Mouse (Mus musculus) urinary bladder, postnatal 4 days (tissue): ENCODE results near the gene Kif3c.
A peak's percentile ranks its signal among the peaks of the same experiment; 100 is the strongest.

Experiments used
- DNase-seq, 2 experiments: peaks; one replicate each; pipeline ENCODE4 v3.0.0; 2021 to 2022; ENCODE audit warnings: low spot score in 2 of 2

Kif3c gene

DNA sequence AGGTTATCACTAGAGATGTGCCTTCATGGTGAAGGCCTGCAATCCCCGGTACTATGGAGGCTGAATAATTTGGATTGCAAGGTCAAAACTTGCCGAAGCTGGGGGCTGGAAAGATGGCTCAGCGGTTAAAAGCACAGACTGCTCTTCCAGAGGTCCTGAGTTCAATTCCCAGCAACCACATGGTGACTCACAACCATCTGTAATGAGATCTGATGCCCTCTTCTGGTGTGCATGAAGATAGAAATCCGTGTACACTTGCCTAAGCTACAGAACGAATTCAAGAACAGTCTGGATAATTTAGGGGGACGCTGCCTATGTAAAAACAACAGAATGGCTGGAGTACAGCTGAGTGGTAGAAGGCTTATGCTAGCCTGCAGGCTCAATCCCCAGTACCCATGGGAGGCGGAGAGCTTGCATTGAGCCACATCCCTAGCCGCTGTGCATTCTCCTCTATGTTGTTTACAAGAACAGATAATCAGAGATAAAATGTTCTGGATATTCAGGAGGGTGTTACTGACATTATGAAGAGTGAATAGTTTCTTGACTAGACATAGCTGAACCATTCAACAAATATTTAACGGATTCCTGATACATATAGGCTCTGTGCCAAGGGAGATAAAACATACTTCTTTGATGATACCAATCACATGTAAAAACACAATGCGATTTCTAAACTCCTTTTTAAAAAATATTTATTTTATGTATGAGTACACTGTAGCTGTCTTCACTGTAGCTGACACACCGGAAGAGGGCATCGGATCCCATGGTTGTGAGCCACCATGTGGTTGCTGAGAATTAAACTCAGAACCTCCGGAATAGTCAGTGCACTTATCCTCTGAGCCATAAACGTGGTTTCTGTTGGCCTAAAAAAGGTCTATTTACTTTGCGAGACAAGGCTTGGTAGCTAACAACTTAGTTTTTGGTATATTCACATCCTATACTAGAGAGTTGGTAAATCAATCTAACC is 60.7 kb downstream of the Kif3c start:
- no peak for DNase-seq

DNA sequence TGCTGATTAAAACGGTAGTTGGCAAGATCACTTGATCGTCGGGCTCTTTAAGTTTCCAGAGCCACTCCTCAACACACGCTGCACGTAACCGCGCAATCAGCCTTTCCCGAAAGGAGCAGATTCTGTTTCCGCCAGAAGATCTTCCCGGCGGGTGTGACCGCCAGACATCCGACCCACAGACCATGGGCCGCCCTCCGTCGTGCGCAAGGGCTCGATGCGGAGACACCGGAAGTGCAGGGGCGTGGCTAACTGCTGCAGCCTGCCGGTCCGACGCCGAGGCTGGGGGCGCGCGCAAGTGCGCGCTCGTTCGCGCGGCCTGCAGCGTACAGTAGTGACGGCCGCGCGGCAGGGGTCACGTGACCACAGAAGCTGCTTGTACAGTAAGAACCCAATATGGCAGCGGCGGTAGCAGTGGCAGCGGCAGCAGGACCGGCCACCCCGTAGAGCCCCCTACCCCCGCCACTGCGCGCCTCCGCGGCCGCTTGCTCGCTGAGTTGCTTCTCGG is 61.6 kb downstream of the Kif3c start, which contains the start of gene Asxl2:
TSS of gene Asxl2 (plus strand) at position 328 of the 505 bp plus-strand sequence.
- peak; percentile 99 for DNase-seq

GRCm38 (mm10) chr12:3427067-3427889 is 62.3 kb downstream of the Kif3c start:
- peak; percentile 64 to 67 for DNase-seq

DNA sequence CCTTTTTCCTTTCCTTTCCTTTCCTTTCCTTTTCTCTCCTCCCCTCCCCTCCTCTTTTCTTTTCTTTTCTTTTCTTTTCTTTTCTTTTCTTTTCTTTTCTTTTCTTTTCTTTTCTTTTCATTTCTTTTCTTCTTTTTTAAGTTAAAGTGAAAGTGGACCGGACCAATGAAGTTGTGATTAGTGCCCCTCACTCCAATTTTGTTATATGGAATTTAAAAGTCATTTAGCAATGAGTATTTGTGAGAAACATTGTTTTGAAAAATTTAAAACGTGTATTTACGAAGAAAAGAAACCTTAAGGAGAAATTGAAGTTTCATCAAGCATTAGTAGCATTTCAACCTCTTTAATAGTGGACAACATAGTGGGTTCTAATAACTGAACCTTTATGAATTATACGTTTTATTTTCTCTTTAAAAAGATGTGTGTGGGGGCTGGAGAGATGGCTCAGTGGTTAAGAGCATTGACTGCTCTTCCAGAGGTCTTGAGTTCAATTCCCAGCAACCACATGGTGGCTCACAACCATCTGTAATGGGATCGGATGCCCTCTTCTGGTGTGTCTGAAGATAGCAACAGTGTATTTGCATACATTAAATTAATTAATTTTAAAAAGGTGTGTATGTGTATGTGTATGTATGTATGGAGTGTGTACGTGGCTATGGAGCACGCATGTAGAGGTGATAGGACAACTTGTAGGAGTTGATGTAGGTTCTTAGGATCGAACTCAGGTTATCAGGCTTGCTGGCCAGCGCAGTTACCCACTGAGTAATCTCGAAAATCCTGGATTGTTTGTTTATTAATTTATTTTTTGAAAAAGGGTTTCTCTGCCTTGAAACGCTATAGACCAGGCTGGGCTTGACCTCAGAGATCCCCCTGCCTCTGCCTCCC is 63.2 kb downstream of the Kif3c start:
- no peak for DNase-seq

DNA sequence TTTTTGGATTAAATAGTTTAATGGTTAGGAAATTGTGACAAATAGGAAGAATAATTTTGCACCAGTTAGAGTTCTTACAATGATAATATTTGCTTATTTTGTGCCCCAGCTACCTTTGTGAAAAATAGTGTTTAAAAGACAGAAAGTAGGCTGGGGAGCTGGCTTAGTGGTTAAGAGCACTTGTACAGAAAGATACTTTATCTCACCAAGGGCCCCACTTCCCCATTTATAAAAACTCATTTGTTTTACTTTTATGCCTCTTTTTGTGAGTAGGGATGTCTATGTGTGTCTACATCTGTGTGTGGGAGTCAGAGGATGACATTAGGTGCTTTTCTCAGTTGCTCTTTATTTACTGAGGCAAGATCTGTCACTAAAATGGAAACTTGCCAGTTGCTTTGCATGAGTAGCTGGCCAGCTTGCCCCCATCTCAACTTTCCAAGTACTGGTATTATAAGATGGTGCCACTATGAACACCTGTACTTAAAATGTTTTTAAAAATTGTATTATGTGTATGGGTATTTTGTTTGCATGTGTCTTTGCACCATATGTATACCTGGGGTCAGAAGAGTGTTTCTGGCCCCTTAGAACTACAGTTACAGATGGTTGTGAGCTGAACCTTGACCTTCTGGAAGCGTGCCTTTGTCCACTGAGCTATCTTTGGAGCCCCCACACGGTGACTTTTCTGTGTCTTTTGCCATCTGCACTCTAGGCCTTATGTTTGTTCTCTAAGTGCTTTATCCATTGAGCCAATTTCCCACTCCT is 64.9 kb downstream of the Kif3c start:
- DNase-seq = no peak

GRCm38 (mm10) chr12:3430443-3430753 is 65.5 kb downstream of the Kif3c start:
- DNase-seq = no peak

- no peak for DNase-seq
Observed at GRCm38 (mm10) chr12:3430985-3431384, 66.1 kb downstream of the Kif3c start.

- no peak for DNase-seq
Observed at GRCm38 (mm10) chr12:3433736-3434135, 68.8 kb downstream of the Kif3c start.

DNA sequence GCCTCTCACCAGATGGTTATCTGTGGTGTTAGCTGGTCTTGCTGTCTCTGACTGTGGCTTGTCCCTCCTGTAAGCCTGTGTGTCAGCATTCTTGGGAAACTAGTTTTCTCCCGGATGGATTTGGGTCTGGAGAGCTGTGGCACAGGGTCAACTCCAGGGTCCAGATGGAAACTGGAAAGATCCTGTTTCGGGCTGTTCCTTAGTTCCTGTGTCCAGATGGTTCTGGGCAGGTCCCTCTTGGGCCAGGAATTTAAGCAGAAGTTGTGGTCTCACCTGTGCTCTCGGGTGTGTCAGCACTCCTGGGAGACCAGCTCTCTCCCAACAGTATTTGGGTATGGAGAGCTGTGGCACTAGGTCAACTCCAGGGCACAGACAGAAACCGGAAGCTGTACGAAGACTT is 71.5 kb downstream of the Kif3c start:
- DNase-seq = no peak

DNA sequence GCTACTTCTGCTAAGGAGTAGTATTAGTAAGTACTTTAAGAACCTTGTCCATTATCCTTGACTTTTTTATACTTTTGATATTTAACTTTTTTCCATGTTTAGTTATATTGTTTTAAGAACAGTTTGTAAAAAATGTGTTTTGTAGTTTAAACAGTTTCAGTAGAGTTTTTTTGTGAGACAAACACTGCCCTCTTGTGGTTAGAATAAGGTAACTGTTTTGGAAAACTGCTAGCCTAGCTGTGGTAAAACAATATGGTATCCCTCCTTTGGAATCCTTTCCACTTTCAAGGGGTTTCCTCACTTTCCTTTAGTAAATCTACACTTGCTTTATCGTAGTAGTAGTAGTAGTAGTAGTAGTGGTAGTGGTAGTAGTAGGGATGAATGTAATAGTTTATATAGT is 72.9 kb downstream of the Kif3c start:
- DNase-seq = no peak

- DNase-seq = no peak
Observed at GRCm38 (mm10) chr12:3440916-3441315, 76.0 kb downstream of the Kif3c start.

GRCm38 (mm10) chr12:3441361-3441760 is 76.4 kb downstream of the Kif3c start:
- no peak for DNase-seq

DNA sequence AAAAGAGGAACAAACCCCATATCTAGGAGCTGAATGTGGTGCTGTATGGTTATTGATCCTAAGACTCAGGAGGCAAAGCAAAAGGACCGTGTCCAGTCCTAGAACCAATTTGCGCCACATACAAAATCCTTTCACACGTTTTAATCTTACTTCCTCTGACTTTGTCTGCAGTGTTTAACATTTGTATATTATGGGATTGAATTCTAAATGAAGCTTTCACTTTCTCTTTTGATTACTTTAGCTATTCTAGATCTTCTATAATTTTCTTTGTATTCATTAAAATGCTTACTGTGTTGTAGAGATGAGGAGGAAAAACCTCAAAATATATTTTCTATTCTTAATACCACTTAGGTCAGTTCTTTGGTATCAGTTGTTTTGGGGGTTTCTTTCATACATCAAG is 88.6 kb downstream of the Kif3c start:
- no peak for DNase-seq
